Mouse (Mus musculus): ENCODE data around the gene Ewsr1. TPM values are rescaled to one million over a fixed set of nuclear protein-coding genes. Genes with fewer than 3 reads are reported as not detected.

Gene Ewsr1
- polyA plus RNA-seq, 1 experiment from 2014 or later, result 449 TPM

DNA sequence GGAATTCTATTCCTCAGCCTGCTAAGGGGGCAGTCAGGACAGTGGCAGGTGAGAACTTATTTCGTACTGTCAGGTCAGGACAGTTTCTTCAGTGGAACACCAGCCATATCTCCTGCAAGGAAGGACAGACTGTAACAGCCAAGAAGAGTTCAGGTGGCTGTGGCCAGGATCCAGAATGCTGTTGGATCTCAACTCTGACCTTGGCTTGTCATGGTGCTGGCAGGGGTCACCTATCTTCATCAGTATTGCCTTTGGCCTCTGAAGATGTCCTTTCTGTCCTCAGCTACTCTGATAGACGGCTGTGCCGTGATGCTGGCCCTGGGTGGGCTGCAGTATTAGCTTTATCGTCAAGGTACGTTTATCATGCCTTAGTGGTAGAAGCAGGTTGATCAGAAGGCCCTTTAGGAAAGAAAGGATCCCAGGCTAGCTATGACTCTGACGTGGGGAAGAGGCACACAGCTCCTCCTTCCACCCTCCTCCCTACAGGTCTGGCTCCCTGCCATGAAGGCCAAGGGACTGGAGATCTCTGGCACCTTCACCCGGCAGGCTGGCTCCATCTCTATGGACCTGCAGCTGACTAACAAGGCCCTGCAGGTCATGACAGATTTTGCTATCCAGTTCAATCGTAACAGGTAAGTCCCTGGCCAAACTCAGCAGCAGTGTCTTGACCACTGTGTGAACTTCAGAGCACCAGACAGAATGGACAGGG, 61.8 kb downstream of the Ewsr1 start:
- Histone ChIP-seq H3K36me3 (ENCODE audit: insufficient read depth) (peaks cover 71% of the 10 kb centered on the region), H3K27me3 (ENCODE audit: insufficient read depth, low read length) (no peaks in the 10 kb centered on the region), H3K4me3 (ENCODE audit: low read depth, low read length) (no peak overlapping the region), H3K9ac (no peak overlapping the region), H3K27ac (ENCODE audit: low read depth) (no peak overlapping the region), H3K9me3 (ENCODE audit: low read depth, low read length) (no peaks in the 10 kb centered on the region), H3K4me2 (no peak overlapping the region), H3K4me1 (ENCODE audit: insufficient read depth) (no peaks in the 10 kb centered on the region)
- WGBS, result 78% methylated on average over 8 of the region's 8 CpGs
- TF ChIP-seq CTCF (IDR thresholded peaks at IDR 0.05; ENCODE audit: low read depth), result no peak
- ATAC-seq (ENCODE audit: insufficient read depth), result no peak
- DNase-seq, result no peak

DNA sequence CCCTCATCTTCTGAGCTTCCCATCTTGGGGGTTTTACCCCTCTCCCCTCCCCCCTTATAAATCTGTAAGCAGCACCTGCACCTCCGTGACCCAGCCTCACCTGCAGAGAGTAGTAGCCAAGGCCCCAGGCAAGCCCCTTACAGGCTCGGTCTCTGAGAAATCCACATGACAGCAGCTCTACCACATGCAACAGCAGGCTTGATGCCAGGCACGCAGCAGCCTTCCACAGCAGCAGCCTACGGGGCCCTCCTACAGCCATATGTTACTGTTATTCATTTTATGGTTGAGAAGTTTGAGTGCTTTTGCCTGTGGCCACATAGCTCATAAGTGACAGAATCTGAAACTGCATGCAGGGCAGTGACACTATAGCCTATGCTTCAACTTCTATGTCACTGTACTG, 63.6 kb downstream of the Ewsr1 start:
- no peaks in the 10 kb centered on the region for H3K4me1 ChIP-seq (ENCODE audit: insufficient read depth)
- H3K9ac ChIP-seq, result no peak overlapping the region
- H3K4me3 ChIP-seq (ENCODE audit: low read depth, low read length), result no peak overlapping the region
- H3K27ac ChIP-seq (ENCODE audit: low read depth), result no peak overlapping the region
- H3K4me2 ChIP-seq, result no peak overlapping the region
- H3K36me3 ChIP-seq (ENCODE audit: insufficient read depth), result peaks cover 76% of the 10 kb centered on the region
- DNase-seq, result no peak
- no peak for TF ChIP-seq CTCF (IDR thresholded peaks at IDR 0.05; ENCODE audit: low read depth)
- no peaks in the 10 kb centered on the region for H3K9me3 ChIP-seq (ENCODE audit: low read depth, low read length)
- no peak for ATAC-seq (ENCODE audit: insufficient read depth)
- H3K27me3 ChIP-seq (ENCODE audit: insufficient read depth, low read length), result no peaks in the 10 kb centered on the region
- 94% methylated on average over 4 of the region's 4 CpGs for WGBS

DNA sequence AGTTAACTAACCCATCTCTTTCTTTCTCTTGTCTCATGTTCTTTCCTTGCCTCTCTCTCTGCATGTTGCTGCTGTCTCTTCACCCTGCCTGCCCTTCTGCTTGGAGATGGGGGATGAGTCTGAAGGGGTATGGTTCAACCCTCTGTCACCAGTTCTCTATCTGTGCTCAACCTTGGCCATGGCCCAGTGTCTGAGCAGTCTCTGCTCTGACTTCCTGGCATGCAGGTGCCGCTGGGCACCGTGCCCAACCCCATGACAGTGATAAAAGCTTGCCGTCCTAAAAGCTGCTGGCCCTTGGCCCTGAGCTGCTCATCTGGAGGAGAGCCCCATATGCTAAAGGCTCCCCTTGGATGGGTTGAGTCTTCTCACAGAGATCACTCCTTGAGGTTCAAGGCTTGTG, 65.9 kb downstream of the Ewsr1 start:
- H3K4me1 ChIP-seq (ENCODE audit: insufficient read depth), result no peaks in the 10 kb centered on the region
- WGBS, result 83% methylated on average over 3 of the region's 3 CpGs
- no peak overlapping the region for H3K27ac ChIP-seq (ENCODE audit: low read depth)
- no peak overlapping the region for H3K4me3 ChIP-seq (ENCODE audit: low read depth, low read length)
- no peak overlapping the region for H3K9ac ChIP-seq
- DNase-seq, result no peak
- no peak for ATAC-seq (ENCODE audit: insufficient read depth)
- no peaks in the 10 kb centered on the region for H3K9me3 ChIP-seq (ENCODE audit: low read depth, low read length)
- no peaks in the 10 kb centered on the region for H3K27me3 ChIP-seq (ENCODE audit: insufficient read depth, low read length)
- peaks cover 75% of the 10 kb centered on the region for H3K36me3 ChIP-seq (ENCODE audit: insufficient read depth)
- no peak for TF ChIP-seq CTCF (IDR thresholded peaks at IDR 0.05; ENCODE audit: low read depth)
- no peak overlapping the region for H3K4me2 ChIP-seq

DNA sequence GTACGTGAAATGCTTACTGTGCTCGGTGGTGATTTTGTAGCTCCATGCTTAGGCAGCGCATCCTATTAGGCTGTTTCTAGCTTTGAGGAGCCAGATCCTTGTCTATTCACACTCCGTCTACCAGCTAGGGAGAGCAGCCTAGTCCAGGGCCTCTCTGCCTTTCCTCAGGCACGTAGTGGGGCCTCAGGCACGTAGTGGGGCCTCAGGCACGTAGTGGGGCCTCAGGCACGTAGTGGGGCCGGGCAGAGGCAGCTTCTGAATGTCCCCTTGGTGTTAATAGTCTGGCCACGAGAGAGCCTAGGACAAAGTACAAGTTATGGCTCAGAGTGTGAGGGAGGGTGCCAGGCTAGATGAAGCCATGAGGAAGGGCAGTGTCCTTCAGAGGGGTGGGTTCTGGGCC, 66.4 kb downstream of the Ewsr1 start:
- Histone ChIP-seq H3K36me3 (ENCODE audit: insufficient read depth) (peaks cover 71% of the 10 kb centered on the region), H3K27me3 (ENCODE audit: insufficient read depth, low read length) (no peaks in the 10 kb centered on the region), H3K4me1 (ENCODE audit: insufficient read depth) (no peaks in the 10 kb centered on the region), H3K27ac (ENCODE audit: low read depth) (no peak overlapping the region), H3K9me3 (ENCODE audit: low read depth, low read length) (no peaks in the 10 kb centered on the region), H3K4me3 (ENCODE audit: low read depth, low read length) (no peak overlapping the region), H3K9ac (no peak overlapping the region), H3K4me2 (no peak overlapping the region)
- ATAC-seq (ENCODE audit: insufficient read depth), result no peak
- no peak for TF ChIP-seq CTCF (IDR thresholded peaks at IDR 0.05; ENCODE audit: low read depth)
- 94% methylated on average over 10 of the region's 10 CpGs for WGBS
- no peak for DNase-seq

DNA sequence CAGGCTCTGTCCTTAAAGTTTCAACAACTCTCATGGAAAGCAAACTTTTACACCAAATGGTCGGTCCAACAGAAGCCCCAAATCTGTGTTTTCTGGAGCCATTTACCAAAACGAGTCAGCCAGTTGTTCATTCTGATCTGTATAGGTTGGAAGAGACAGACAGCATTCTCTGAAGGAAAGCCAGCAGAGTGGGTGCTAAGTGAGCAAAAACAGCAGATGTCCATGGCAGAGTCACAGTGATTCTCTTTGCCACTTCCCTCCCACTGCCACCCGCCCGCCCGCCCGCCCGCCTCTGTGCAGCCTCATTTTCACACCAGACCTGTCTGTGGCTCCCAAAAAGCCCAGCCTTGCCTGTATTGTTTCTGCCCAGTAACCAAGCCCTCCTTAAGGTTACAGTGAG, 70.8 kb downstream of the Ewsr1 start:
- no peak for ATAC-seq (ENCODE audit: insufficient read depth)

DNA sequence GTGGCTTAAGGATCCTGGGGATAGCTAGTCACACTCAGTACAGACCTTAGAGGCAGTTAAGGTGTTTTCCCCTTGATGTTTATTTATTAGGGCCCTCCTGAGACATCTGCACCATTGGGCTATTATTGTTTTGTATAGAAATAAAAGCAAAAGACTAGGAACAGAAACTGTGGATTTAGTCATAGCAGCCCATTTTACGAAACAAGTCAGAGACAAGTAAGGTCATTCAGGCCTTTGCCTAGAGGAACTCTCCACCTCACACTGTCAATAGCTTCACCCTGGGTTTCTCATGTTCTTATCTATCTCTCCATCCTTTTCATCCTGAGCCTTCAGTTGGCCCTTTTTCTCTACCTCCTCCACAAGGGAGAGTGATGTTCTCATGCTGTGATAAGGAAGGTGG, 74.0 kb downstream of the Ewsr1 start:
- H3K4me3 ChIP-seq (ENCODE audit: low read depth, low read length), result no peak overlapping the region
- peaks cover 55% of the 10 kb centered on the region for H3K36me3 ChIP-seq (ENCODE audit: insufficient read depth)
- no peaks in the 10 kb centered on the region for H3K4me1 ChIP-seq (ENCODE audit: insufficient read depth)
- no peak overlapping the region for H3K27ac ChIP-seq (ENCODE audit: low read depth)
- H3K27me3 ChIP-seq (ENCODE audit: insufficient read depth, low read length), result no peaks in the 10 kb centered on the region
- no peak overlapping the region for H3K4me2 ChIP-seq
- no peak for DNase-seq
- no peak for TF ChIP-seq CTCF (IDR thresholded peaks at IDR 0.05; ENCODE audit: low read depth)
- WGBS, result 97% methylated on average over 1 of the region's 1 CpGs
- H3K9me3 ChIP-seq (ENCODE audit: low read depth, low read length), result no peaks in the 10 kb centered on the region
- H3K9ac ChIP-seq, result no peak overlapping the region
- ATAC-seq (ENCODE audit: insufficient read depth), result no peak

More for the DNA sequence above, 70.8 kb downstream of the Ewsr1 start:
- Histone ChIP-seq H3K9me3 (ENCODE audit: low read depth, low read length) (no peaks in the 10 kb centered on the region), H3K36me3 (ENCODE audit: insufficient read depth) (peaks cover 67% of the 10 kb centered on the region), H3K4me3 (ENCODE audit: low read depth, low read length) (no peak overlapping the region), H3K27ac (ENCODE audit: low read depth) (no peak overlapping the region), H3K9ac (no peak overlapping the region), H3K4me2 (no peak overlapping the region), H3K27me3 (ENCODE audit: insufficient read depth, low read length) (no peaks in the 10 kb centered on the region), H3K4me1 (ENCODE audit: insufficient read depth) (no peaks in the 10 kb centered on the region)
- no peak for TF ChIP-seq CTCF (IDR thresholded peaks at IDR 0.05; ENCODE audit: low read depth)
- WGBS, result 92% methylated on average over 7 of the region's 7 CpGs
- DNase-seq, result no peak

Small RNAs within 50 kb of the gene (microRNA-seq; reads per million reads assigned to microRNA genes)
- gene Gm47296 (ENCODE audit: borderline number of aligned reads), result not detected

Other genes with a start within 250 kb of the Ewsr1 start
- 43.3 and 47.6 TPM in 2 replicates for gene Nf2, start 249.7 kb downstream of the Ewsr1 start, polyA plus RNA-seq (2014; fragmentation: Nextera tagmentation; extraction: Ambion mirVana)
- gene Nipsnap1, start 225.3 kb downstream of the Ewsr1 start, polyA plus RNA-seq (2014; fragmentation: Nextera tagmentation; extraction: Ambion mirVana), result 32.0 and 32.4 TPM in 2 replicates
- 37.7 and 43.4 TPM in 2 replicates for gene Thoc5, start 203.9 kb downstream of the Ewsr1 start, polyA plus RNA-seq (2014; fragmentation: Nextera tagmentation; extraction: Ambion mirVana)
- 0.35 and 0.36 TPM in 2 replicates for gene Nefh, start 151.2 kb downstream of the Ewsr1 start, polyA plus RNA-seq (2014; fragmentation: Nextera tagmentation; extraction: Ambion mirVana)
- gene Ap1b1, start 112.4 kb downstream of the Ewsr1 start, polyA plus RNA-seq (2014; fragmentation: Nextera tagmentation; extraction: Ambion mirVana), result 45.6 and 48.9 TPM in 2 replicates
- gene Rasl10a, start 41.1 kb downstream of the Ewsr1 start, polyA plus RNA-seq (2014; fragmentation: Nextera tagmentation; extraction: Ambion mirVana), result 0.75 and 0.78 TPM in 2 replicates
- 33.2 and 36.3 TPM in 2 replicates for gene Gas2l1, start 33.9 kb downstream of the Ewsr1 start, polyA plus RNA-seq (2014; fragmentation: Nextera tagmentation; extraction: Ambion mirVana)
- 27.9 and 29.9 TPM in 2 replicates for gene Rhbdd3, start 340 bp downstream of the Ewsr1 start, polyA plus RNA-seq (2014; fragmentation: Nextera tagmentation; extraction: Ambion mirVana)
- 50.7 and 52.1 TPM in 2 replicates for gene Emid1, start 53.0 kb upstream of the Ewsr1 start, polyA plus RNA-seq (2014; fragmentation: Nextera tagmentation; extraction: Ambion mirVana)
- gene Kremen1, start 162.3 kb upstream of the Ewsr1 start, polyA plus RNA-seq (2014; fragmentation: Nextera tagmentation; extraction: Ambion mirVana), result 12.5 and 14.5 TPM in 2 replicates